ENCODE assay signal across 9 mouse cellular contexts in the genomic region with DNA sequence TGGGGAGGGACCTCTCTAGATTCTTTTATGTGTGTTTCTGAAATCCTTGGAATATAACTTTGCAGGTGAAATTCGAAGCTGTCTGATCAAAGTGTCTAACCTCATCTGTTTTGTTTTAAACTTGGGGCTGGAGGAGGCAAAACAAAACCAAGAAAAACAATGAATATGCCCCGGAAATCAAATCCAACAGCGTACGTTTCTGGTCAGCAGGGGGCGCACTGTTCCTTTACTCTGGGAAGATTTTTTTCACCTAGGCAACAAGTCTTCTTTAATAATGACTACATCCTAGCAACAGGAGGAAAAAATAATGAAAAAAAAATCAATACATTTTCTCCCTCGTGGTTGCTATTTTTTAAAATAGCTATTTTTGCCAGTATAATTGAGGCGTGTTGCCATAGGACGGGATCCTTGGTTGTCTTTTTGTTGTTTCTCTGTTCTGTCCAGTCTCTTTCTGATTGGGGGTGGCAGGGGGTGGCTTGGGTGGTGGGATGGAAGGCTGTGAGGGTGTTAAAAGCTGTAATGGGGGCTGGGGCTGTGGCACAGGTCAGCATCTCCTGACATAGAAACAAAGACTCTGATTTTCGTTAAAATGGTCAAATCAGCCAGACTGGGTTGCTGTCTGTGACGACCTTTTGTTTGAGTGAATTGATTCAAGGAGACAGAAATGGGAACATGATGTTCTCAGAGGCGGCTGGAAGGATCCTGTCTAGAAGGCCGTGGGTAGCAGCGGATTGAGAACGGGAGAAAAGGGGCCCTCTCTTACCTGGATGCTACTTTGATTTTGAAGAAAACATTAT. TPM values are rescaled to one million over a fixed set of nuclear protein-coding genes. Genes with fewer than 3 reads are reported as not detected.
DNase-seq lines count a peak whose midpoint lies in the region; ATAC-seq and TF ChIP-seq lines count a peak whose summit lies in the region.
"Had no signal": no experiment of that assay in that cellular context is flagged by ENCODE, and none has a peak within 500 bp of the region (broad histone marks: within the 10 kb centered on the region; RNA-seq: fewer than 3 reads in every experiment).

No protein-coding gene starts in this region.

- no peak overlapping the region for H3K4me3 ChIP-seq in embryonic facial prominence, embryonic 11.5 days (ENCODE audit: low read depth, low read length)
- no peak overlapping the region for H3K4me3 ChIP-seq in heart, embryonic 10.5 days
- no peak overlapping the region for H3K4me3 ChIP-seq in lung, postnatal 0 days (ENCODE audit: low read depth, low read length)
- H3K4me3 ChIP-seq: limb, embryonic 15.5 days had no signal

- no peaks in the 10 kb centered on the region for H3K27me3 ChIP-seq in embryonic facial prominence, embryonic 11.5 days (ENCODE audit: control insufficient read depth, insufficient read depth, low read length)
- H3K27me3 ChIP-seq in heart, embryonic 10.5 days (ENCODE audit: insufficient read depth, poor library complexity, severe bottlenecking): no peaks in the 10 kb centered on the region
- no peaks in the 10 kb centered on the region for H3K27me3 ChIP-seq in lung, postnatal 0 days (replicated peaks; ENCODE audit: insufficient read depth, low read length)
- H3K27me3 ChIP-seq: limb, embryonic 15.5 days had no signal

- no peak overlapping the region for H3K4me2 ChIP-seq in embryonic facial prominence, embryonic 11.5 days (ENCODE audit: low read depth, low read length)
- H3K4me2 ChIP-seq in lung, postnatal 0 days (replicated peaks; ENCODE audit: low read depth, low read length): no peak overlapping the region
- H3K4me2 ChIP-seq: limb, embryonic 15.5 days had no signal

- TF ChIP-seq CTCF in lung, postnatal 0 days (IDR thresholded peaks at IDR 0.05): peak; percentile 78

- no peak overlapping the region for H3K9ac ChIP-seq in embryonic facial prominence, embryonic 11.5 days (replicated peaks; ENCODE audit: low read length)
- H3K9ac ChIP-seq in lung, postnatal 0 days (replicated peaks; ENCODE audit: low read depth): no peak overlapping the region
- H3K9ac ChIP-seq: limb, embryonic 15.5 days had no signal

- no peaks in the 10 kb centered on the region for H3K4me1 ChIP-seq in embryonic facial prominence, embryonic 11.5 days (ENCODE audit: control insufficient read depth, insufficient read depth, low read length)
- H3K4me1 ChIP-seq in heart, embryonic 10.5 days: peaks cover 9% of the 10 kb centered on the region; the same call in 1 of the 2 replicates
- H3K4me1 ChIP-seq in lung, postnatal 0 days (ENCODE audit: insufficient read depth, low read depth, low read length): no peaks in the 10 kb centered on the region
- H3K4me1 ChIP-seq: limb, embryonic 15.5 days had no signal

- peak; percentile 90 for ATAC-seq in CD4-positive, CD25-positive, alpha-beta regulatory T cell, adult 4 months
- no peak for ATAC-seq in embryonic facial prominence, embryonic 11.5 days (replicated peaks; ENCODE audit: insufficient number of reproducible peaks, low FRiP score, low TSS enrichment, low read depth)
- no peak for ATAC-seq in lung, postnatal 0 days

- no peaks in the 10 kb centered on the region for H3K9me3 ChIP-seq in embryonic facial prominence, embryonic 11.5 days (replicated peaks; ENCODE audit: control insufficient read depth, low read length)
- H3K9me3 ChIP-seq in heart, embryonic 10.5 days: no peaks in the 10 kb centered on the region
- H3K9me3 ChIP-seq in lung, postnatal 0 days (ENCODE audit: low read length): no peaks in the 10 kb centered on the region
- H3K9me3 ChIP-seq: limb, embryonic 15.5 days had no signal

- no peak for TF ChIP-seq EP300 in lung, postnatal 0 days (IDR thresholded peaks at IDR 0.05)

- H3K27ac ChIP-seq in embryonic facial prominence, embryonic 11.5 days (replicated peaks; ENCODE audit: low read depth, low read length): no peak overlapping the region
- H3K27ac ChIP-seq in heart, embryonic 10.5 days: no peak overlapping the region
- no peak overlapping the region for H3K27ac ChIP-seq in lung, postnatal 0 days (ENCODE audit: low read length)
- H3K27ac ChIP-seq: limb, embryonic 15.5 days had no signal

- peak; percentile 89 for DNase-seq in adrenal gland, postnatal 10 days
- peak; percentile 91 for DNase-seq in embryonic facial prominence, embryonic 11.5 days (ENCODE audit: low spot score)
- peak; percentile 81 for DNase-seq in heart, embryonic 10.5 days (ENCODE audit: low spot score)
- peak; percentile 73 for DNase-seq in large intestine, adult 2 months (ENCODE audit: low read depth, low spot score)
- peak; percentile 84 for DNase-seq in lung, postnatal 0 days (ENCODE audit: low spot score)
- peak; percentile 81 for DNase-seq in retina, postnatal 1 day
- peak; percentile 47 for DNase-seq in urinary bladder, adult 2 months (ENCODE audit: low spot score)

- 21% methylated on average over 14 of the region's 14 CpGs for WGBS in embryonic facial prominence, embryonic 11.5 days
- WGBS in heart, embryonic 10.5 days: 40% methylated on average over 14 of the region's 14 CpGs
- 41% methylated on average over 14 of the region's 14 CpGs for WGBS in large intestine, adult 2 months
- WGBS in lung, postnatal 0 days: 42% methylated on average over 14 of the region's 14 CpGs

- no peaks in the 10 kb centered on the region for H3K36me3 ChIP-seq in embryonic facial prominence, embryonic 11.5 days (replicated peaks; ENCODE audit: control insufficient read depth, insufficient read depth, low read depth, low read length)
- H3K36me3 ChIP-seq in heart, embryonic 10.5 days: no peaks in the 10 kb centered on the region
- no peaks in the 10 kb centered on the region for H3K36me3 ChIP-seq in lung, postnatal 0 days (ENCODE audit: insufficient read depth, low read length)
- H3K36me3 ChIP-seq: limb, embryonic 15.5 days had no signal

RNA-seq across cellular contexts. Expression of a gene that starts 5.8 kb away (rescaled TPM):
- not detected for polyA plus RNA-seq in CD4-positive, CD25-positive, alpha-beta regulatory T cell, adult 4 months (2017; shearing (Covaris generic))
- 100 to 1,000 TPM in 1 of 2 experiments, 10 to 100 TPM in 1; 44.1 to 112 TPM for total RNA-seq in adrenal gland, postnatal 10 days (2021)
- not detected in 2 replicates for polyA plus RNA-seq in embryonic facial prominence, embryonic 11.5 days (2014; fragmentation: Nextera tagmentation; extraction: Ambion mirVana)
- polyA plus RNA-seq in heart, embryonic 10.5 days (2016; fragmentation: Nextera tagmentation; extraction: Ambion mirVana): not detected in 2 replicates
- polyA plus RNA-seq in large intestine, adult 2 months (2012; rRNA removed): 0.11 and 0.23 TPM in 2 replicates
- polyA plus RNA-seq in lung, postnatal 0 days (2015; fragmentation: Nextera tagmentation; extraction: Ambion mirVana): 0.29 and 0.63 TPM in 2 replicates
- not detected in 2 replicates for polyA plus RNA-seq in urinary bladder, adult 2 months (2012; rRNA removed)

RNA-seq across cellular contexts. Expression of a gene that starts 43.2 kb away (rescaled TPM):
- 10 to 100 TPM; 37.8 to 49.8 TPM for polyA plus RNA-seq in CD4-positive, CD25-positive, alpha-beta regulatory T cell, adult 4 months (2017; shearing (Covaris generic))
- 10 to 100 TPM; 26.1 to 28.9 TPM for total RNA-seq in adrenal gland, postnatal 10 days (2021)
- 77.2 and 87.9 TPM in 2 replicates for polyA plus RNA-seq in embryonic facial prominence, embryonic 11.5 days (2014; fragmentation: Nextera tagmentation; extraction: Ambion mirVana)
- polyA plus RNA-seq in heart, embryonic 10.5 days (2016; fragmentation: Nextera tagmentation; extraction: Ambion mirVana): 45.0 and 57.3 TPM in 2 replicates
- polyA plus RNA-seq in large intestine, adult 2 months (2012; rRNA removed): 9.0 and 9.8 TPM in 2 replicates
- 38.4 and 39.8 TPM in 2 replicates for polyA plus RNA-seq in lung, postnatal 0 days (2015; fragmentation: Nextera tagmentation; extraction: Ambion mirVana)
- 30.6 and 32.6 TPM in 2 replicates for polyA plus RNA-seq in urinary bladder, adult 2 months (2012; rRNA removed)

RNA-seq across cellular contexts. Expression of a gene that starts 50.9 kb away (rescaled TPM):
- polyA plus RNA-seq in CD4-positive, CD25-positive, alpha-beta regulatory T cell, adult 4 months (2017; shearing (Covaris generic)): not detected
- total RNA-seq in adrenal gland, postnatal 10 days (2021): 1 to 10 TPM in 1 of 2 experiments, under 1 TPM in 1; 0.61 to 1.7 TPM
- polyA plus RNA-seq in embryonic facial prominence, embryonic 11.5 days (2014; fragmentation: Nextera tagmentation; extraction: Ambion mirVana): not detected in 2 replicates
- 0.05 TPM in 1 of 2 replicates, not detected in the other for polyA plus RNA-seq in heart, embryonic 10.5 days (2016; fragmentation: Nextera tagmentation; extraction: Ambion mirVana)
- polyA plus RNA-seq in large intestine, adult 2 months (2012; rRNA removed): not detected in 2 replicates
- polyA plus RNA-seq in lung, postnatal 0 days (2015; fragmentation: Nextera tagmentation; extraction: Ambion mirVana): 0.05 and 0.07 TPM in 2 replicates
- polyA plus RNA-seq in urinary bladder, adult 2 months (2012; rRNA removed): not detected in 2 replicates
